Mouse (Mus musculus) myocyte (in vitro differentiated cells): ENCODE measurements around the gene Tmem107. TPM values are rescaled to one million over a fixed set of nuclear protein-coding genes. Genes with fewer than 3 reads are reported as not detected.

ENCODE experiments used
- H3K27me3 ChIP-seq: one replicate; pipeline ENCODE4 v1.6.1; 2011; ENCODE audit not compliant: control insufficient read depth, insufficient read depth, insufficient read length
- H3K36me3 ChIP-seq: one replicate; pipeline ENCODE4 v1.6.1; 2011; ENCODE audit not compliant: control insufficient read depth, insufficient read depth
- H3K4me2 ChIP-seq: one replicate; pipeline ENCODE4 v1.6.1; 2011; ENCODE audit warnings: low read depth, control low read depth
- H3K4me3 ChIP-seq: one replicate; pipeline ENCODE4 v1.5.1; 2011; ENCODE audit warnings: mild to moderate bottlenecking, control low read depth, moderate library complexity
- H3K79me2 ChIP-seq: one replicate; pipeline ENCODE4 v1.6.1; 2011; ENCODE audit not compliant: control insufficient read depth, insufficient read depth
- H3ac ChIP-seq: one replicate; pipeline ENCODE4 v1.6.1; 2011; ENCODE audit not compliant: control insufficient read depth, insufficient read length
- CEBPB ChIP-seq: IDR thresholded peaks from 2 replicates; pipeline ENCODE4 v1.6.1; 2011; ENCODE audit warnings: mild to moderate bottlenecking, moderate library complexity; ENCODE audit not compliant: poor library complexity, insufficient read depth, severe bottlenecking
- E2F4 ChIP-seq: IDR thresholded peaks from one replicate; pipeline ENCODE4 v1.6.1; 2011; ENCODE audit warnings: mild to moderate bottlenecking, control low read depth, moderate library complexity; ENCODE audit not compliant: insufficient read depth
- MAX ChIP-seq: IDR thresholded peaks from one replicate; pipeline ENCODE4 v1.6.1; 2011; ENCODE audit warnings: low read depth, mild to moderate bottlenecking, control low read depth
- MYOD1 ChIP-seq, 3 experiments: IDR thresholded peaks; one replicate each; pipeline ENCODE4 v1.6.1; 2011; ENCODE audit warnings: control low read depth in 2 of 3, low read depth in 2 of 3, mild to moderate bottlenecking in 2 of 3, moderate library complexity in 1 of 3; ENCODE audit not compliant: insufficient read length in 2 of 3, control insufficient read depth in 1 of 3
- MYOG ChIP-seq, 3 experiments: IDR thresholded peaks; one replicate each; pipeline ENCODE4 v1.6.1; 2011; ENCODE audit warnings: control low read depth in 2 of 3, low read depth in 2 of 3, mild to moderate bottlenecking in 2 of 3; ENCODE audit not compliant: insufficient read length in 2 of 3, control insufficient read depth in 1 of 3, insufficient read depth in 1 of 3
- POLR2A ChIP-seq: IDR thresholded peaks from one replicate; pipeline ENCODE4 v1.6.1; 2011; ENCODE audit warnings: low read depth, mild to moderate bottlenecking, control low read depth, moderate library complexity; ENCODE audit not compliant: insufficient read length
- POLR2AphosphoS2 ChIP-seq: IDR thresholded peaks from one replicate; pipeline ENCODE4 v1.6.1; 2011; ENCODE audit warnings: low read depth, control low read depth; ENCODE audit not compliant: insufficient read length
- REST ChIP-seq: IDR thresholded peaks from one replicate; pipeline ENCODE4 v1.6.1; 2011; ENCODE audit warnings: mild to moderate bottlenecking, control low read depth, moderate library complexity; ENCODE audit not compliant: insufficient read depth, insufficient read length
- SRF ChIP-seq: IDR thresholded peaks from one replicate; pipeline ENCODE4 v1.6.1; 2011; ENCODE audit warnings: low read depth; ENCODE audit not compliant: control insufficient read depth, insufficient read length
- TCF12 ChIP-seq: IDR thresholded peaks from one replicate; pipeline ENCODE4 v1.6.1; 2011; ENCODE audit warnings: mild to moderate bottlenecking, control low read depth; ENCODE audit not compliant: poor library complexity, insufficient read depth, severe bottlenecking
- TCF3 ChIP-seq: IDR thresholded peaks from one replicate; pipeline ENCODE4 v1.6.1; 2011; ENCODE audit warnings: low read depth, control low read depth; ENCODE audit not compliant: insufficient read length
- USF1 ChIP-seq: IDR thresholded peaks from one replicate; pipeline ENCODE4 v1.6.1; 2011; ENCODE audit warnings: low read depth, mild to moderate bottlenecking, control low read depth, moderate library complexity
- polyA plus RNA-seq: library from polyadenylated mRNA; unstranded; fragments of >200 nt; fragmentation: generic; extraction: Trizol; gene quantifications from one replicate; pipeline ENCODE4 v1.2.1, GENCODE M21; 2012; ENCODE audit warnings: missing spikeins

Gene Tmem107
- polyA plus RNA-seq, 1 experiment: 29.5 TPM

DNA sequence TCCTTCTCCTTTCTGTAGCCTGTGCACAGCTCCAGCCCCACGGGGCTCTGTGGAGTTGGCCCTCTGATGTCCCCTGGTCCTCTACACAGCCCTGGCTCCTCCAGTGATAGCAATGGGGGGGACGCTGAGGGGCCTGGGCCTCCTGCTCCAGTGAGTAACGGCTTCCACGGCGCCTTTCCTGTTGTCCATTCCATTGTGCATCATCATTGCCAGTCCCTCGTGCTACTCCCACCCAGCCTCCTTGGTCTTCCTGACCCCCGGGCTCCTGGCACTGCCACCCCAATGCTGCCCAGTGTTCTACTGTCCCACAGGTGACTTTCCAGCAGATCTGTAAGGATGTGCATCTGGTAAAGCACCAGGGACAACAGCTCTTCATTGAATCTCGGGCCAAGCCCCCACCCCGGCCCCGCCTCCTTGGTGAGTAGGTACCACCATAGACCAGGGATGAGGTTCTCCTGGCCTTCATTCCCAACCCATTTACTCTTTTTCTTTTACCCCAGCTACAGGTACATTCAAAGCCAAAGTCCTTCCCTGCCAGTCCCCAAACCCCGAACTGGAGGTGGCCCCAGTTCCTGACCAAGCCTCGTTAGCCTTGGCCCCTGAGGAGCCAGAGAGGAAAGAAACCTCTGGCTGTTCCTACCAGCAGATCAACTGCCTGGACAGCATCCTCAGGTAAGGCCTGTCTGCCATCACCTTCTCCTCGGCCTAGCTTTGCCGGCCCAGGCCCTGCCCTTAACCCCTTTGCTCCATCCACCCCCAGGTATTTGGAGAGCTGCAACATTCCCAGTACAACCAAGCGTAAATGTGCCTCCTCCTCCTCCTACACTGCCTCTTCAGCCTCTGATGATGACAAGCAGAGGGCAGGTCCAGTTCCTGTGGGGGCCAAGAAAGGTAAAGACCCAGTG is 33.2 kb downstream of the Tmem107 start:
- H3K4me3 ChIP-seq: no peak overlapping the region
- peaks cover 10% of the 10 kb centered on the region for H3K79me2 ChIP-seq
- H3K4me2 ChIP-seq: no peak overlapping the region
- H3ac ChIP-seq: no peak overlapping the region
- TF ChIP-seq SRF: no peak
- H3K27me3 ChIP-seq: no peaks in the 10 kb centered on the region
- H3K36me3 ChIP-seq: peaks cover 40% of the 10 kb centered on the region

DNA sequence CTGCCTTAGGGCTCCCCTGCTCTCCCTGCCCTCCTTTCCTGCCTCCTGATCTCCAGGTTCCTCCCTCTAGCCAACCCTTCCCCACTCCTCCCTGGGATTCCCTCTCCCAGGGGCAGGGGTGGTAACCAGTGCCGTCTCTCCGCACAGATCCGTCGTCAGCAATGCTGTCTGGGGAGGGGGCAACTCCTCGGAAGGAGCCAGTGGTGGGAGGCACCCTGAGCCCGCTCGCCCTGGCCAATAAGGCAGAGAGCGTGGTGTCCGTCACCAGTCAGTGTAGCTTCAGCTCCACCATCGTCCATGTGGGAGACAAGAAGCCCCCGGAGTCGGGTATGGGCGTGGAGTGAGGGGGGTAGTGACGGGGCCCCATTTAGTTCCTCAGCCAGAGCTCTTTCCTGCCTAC is 33.9 kb downstream of the Tmem107 start:
- H3ac ChIP-seq: no peak overlapping the region

DNA sequence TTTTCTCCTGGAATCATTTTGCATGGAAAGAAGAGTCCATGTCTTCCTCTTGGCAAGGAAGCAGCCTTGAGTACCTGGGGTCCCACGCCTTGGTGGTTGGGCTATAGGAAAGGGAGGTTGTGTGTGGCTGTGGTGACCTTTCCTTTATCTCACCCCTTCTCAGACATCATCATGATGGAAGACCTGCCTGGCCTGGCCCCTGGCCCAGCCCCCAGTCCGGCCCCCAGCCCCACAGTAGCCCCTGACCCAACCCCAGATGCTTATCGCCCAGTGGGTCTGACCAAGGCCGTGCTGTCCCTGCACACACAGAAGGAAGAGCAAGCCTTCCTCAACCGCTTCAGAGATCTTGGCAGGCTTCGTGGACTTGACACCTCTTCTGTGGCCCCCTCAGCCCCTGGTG is 34.6 kb downstream of the Tmem107 start:
- TF ChIP-seq TCF3 (no peak), MYOD1 (IDR thresholded peaks at IDR 0.05; ENCODE audit: control insufficient read depth in 1 of 3, insufficient read length in 2 of 3, low read depth in 2 of 3) (no peak), MYOG (IDR thresholded peaks at IDR 0.05; ENCODE audit: control insufficient read depth in 1 of 3, insufficient read depth in 1 of 3, insufficient read length in 2 of 3, low read depth in 2 of 3) (no peak), E2F4 (no peak), POLR2A (no peak), TCF12 (no peak), CEBPB (no peak), USF1 (no peak), REST (no peak), MAX (no peak), POLR2AphosphoS2 (no peak), SRF (no peak)
- H3K4me3 ChIP-seq: no peak overlapping the region
- H3K27me3 ChIP-seq: no peaks in the 10 kb centered on the region
- no peak overlapping the region for H3K4me2 ChIP-seq
- H3K36me3 ChIP-seq: peaks cover 40% of the 10 kb centered on the region
- H3ac ChIP-seq: no peak overlapping the region
- peaks cover 7% of the 10 kb centered on the region for H3K79me2 ChIP-seq

More for the DNA sequence above, 33.9 kb downstream of the Tmem107 start:
- no peaks in the 10 kb centered on the region for H3K27me3 ChIP-seq
- no peak for TF ChIP-seq TCF3
- peaks cover 10% of the 10 kb centered on the region for H3K79me2 ChIP-seq
- peaks cover 40% of the 10 kb centered on the region for H3K36me3 ChIP-seq
- H3K4me2 ChIP-seq: no peak overlapping the region
- no peak overlapping the region for H3K4me3 ChIP-seq

DNA sequence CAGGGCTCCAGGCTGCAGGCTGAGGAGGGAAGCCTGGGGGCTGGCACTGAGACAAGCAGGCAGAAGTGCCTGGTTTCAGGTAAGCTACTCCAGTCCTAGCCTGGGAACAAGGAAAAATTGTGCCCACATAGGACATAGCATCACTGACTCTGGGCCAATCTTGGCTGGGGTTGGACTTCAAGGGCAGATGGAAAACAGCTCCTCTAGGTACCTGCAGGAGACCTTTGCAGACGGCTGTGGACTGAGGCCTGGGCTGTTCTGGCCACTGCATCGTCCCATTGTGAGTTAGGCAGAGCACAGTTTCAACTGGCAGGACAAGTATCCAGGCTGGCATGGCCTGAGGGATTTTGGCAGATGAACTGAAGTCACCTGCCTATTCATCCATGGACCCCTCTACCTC is 35.2 kb downstream of the Tmem107 start:
- Histone ChIP-seq H3K4me2 (no peak overlapping the region), H3K27me3 (no peaks in the 10 kb centered on the region), H3K4me3 (no peak overlapping the region), H3K36me3 (peaks cover 40% of the 10 kb centered on the region), H3ac (no peak overlapping the region), H3K79me2 (peaks cover 1% of the 10 kb centered on the region)
- TF ChIP-seq MAX (no peak), USF1 (no peak), MYOG (IDR thresholded peaks at IDR 0.05; ENCODE audit: control insufficient read depth in 1 of 3, insufficient read depth in 1 of 3, insufficient read length in 2 of 3, low read depth in 2 of 3) (no peak), SRF (no peak)

DNA sequence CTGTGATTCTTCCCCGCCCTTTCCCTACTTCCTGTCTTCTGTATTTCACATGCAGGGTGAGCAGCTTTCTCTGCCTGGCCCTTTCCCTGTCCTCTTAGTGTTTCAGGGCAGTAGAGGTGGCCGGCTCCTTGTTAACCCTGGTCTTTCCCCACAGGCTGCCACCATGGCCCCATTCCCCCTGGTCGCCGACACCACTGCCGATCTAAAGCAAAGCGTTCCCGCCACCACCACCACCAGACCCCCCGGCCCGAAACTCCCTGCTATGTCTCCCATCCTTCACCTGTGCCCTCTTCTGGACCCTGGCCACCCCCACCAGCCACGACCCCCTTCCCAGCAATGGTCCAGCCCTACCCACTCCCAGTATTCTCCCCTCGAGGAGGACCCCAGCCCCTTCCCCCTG is 35.7 kb downstream of the Tmem107 start:
- TF ChIP-seq MYOG (IDR thresholded peaks at IDR 0.05; ENCODE audit: control insufficient read depth in 1 of 3, insufficient read depth in 1 of 3, insufficient read length in 2 of 3, low read depth in 2 of 3): no peak
- TF ChIP-seq POLR2AphosphoS2: no peak
- no peak for TF ChIP-seq CEBPB
- TF ChIP-seq TCF3: no peak
- no peak for TF ChIP-seq E2F4
- TF ChIP-seq USF1: no peak
- no peak for TF ChIP-seq POLR2A
- no peak for TF ChIP-seq SRF
- H3K36me3 ChIP-seq: peaks cover 40% of the 10 kb centered on the region
- H3K27me3 ChIP-seq: no peaks in the 10 kb centered on the region
- no peak overlapping the region for H3ac ChIP-seq
- no peaks in the 10 kb centered on the region for H3K79me2 ChIP-seq
- H3K4me3 ChIP-seq: no peak overlapping the region
- no peak overlapping the region for H3K4me2 ChIP-seq

GRCm38 (mm10) chr11:69106842-69107241 is 36.2 kb downstream of the Tmem107 start:
- H3K79me2 ChIP-seq: no peaks in the 10 kb centered on the region
- no peak overlapping the region for H3ac ChIP-seq
- H3K4me2 ChIP-seq: no peak overlapping the region
- TF ChIP-seq MYOD1 (IDR thresholded peaks at IDR 0.05; ENCODE audit: control insufficient read depth in 1 of 3, insufficient read length in 2 of 3, low read depth in 2 of 3) (no peak), TCF12 (no peak), MAX (no peak), POLR2AphosphoS2 (no peak), SRF (no peak), MYOG (IDR thresholded peaks at IDR 0.05; ENCODE audit: control insufficient read depth in 1 of 3, insufficient read depth in 1 of 3, insufficient read length in 2 of 3, low read depth in 2 of 3) (no peak), TCF3 (no peak), E2F4 (no peak)
- H3K36me3 ChIP-seq: peaks cover 36% of the 10 kb centered on the region
- no peaks in the 10 kb centered on the region for H3K27me3 ChIP-seq
- H3K4me3 ChIP-seq: no peak overlapping the region
